Mouse (Mus musculus): ENCODE results near the gene Lsamp. TPM values are rescaled to one million over a fixed set of nuclear protein-coding genes. Genes with fewer than 3 reads are reported as not detected.

Gene Lsamp
- polyA plus RNA-seq, 1 experiment: not detected

GRCm38 (mm10) chr16:42168292-42168691 lies 2184.1 kb downstream of the Lsamp start:
- TF ChIP-seq GATA1 (IDR thresholded peaks at IDR 0.05; ENCODE audit: low read length): no peak

DNA sequence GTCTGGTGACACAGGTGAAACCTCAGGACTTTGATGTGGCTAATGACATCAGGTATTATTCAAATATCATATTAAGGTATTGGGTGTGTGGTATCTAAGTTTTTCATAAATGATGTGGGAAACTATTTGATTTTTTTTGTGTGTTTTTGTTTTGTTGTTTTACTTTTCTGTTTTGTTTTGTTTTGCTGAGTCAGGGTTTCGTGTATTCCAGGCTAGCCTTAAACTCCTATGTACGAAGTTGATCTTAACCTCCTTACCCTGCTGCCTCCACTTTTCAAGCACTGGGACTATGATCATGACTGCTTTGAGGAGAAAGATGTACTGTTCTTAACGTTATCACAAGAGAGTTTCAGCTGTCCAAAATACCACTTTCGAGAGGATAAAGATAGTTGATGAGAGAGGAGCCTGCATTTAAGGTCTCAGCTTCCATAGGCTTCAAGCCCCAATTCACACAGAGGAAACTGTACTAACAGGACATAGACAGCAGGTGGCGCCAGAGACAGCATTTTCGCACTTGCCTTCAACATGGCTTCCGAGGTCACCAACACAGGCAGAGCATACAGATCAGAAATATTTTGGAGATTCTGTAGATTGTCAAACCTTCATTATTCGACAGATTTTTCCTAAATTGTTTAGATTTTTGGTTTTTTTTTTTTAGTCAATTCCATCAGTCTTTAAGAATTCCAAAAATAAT lies 2185.4 kb downstream of the Lsamp start:
- no peak for TF ChIP-seq GATA1 (IDR thresholded peaks at IDR 0.05; ENCODE audit: low read length)

- TF ChIP-seq GATA1 (IDR thresholded peaks at IDR 0.05; ENCODE audit: low read length): no peak
Observed at GRCm38 (mm10) chr16:42172476-42172875, 2188.3 kb downstream of the Lsamp start.

GRCm38 (mm10) chr16:42178866-42179265 lies 2194.7 kb downstream of the Lsamp start:
- TF ChIP-seq GATA1 (IDR thresholded peaks at IDR 0.05; ENCODE audit: low read length): no peak

DNA sequence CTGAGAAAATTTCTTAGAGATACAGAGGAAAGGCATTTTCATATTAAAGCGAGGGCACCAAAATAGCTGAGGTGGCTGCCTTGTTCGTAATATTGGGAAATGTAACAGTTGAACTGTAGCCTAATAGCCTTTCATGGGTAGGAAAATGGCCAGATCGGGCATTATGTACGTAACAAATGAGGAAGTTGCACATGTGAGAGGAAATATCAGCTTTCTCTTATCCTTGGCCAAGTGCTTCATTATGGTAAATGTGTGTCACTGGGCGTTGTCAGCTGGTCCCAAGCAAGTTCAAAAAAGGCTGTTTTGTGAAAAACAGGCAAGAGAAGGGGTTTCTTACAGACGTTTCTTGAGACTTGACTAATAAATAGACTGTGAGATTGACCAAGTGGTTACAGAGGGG lies 2195.9 kb downstream of the Lsamp start:
- no peak for TF ChIP-seq GATA1 (IDR thresholded peaks at IDR 0.05; ENCODE audit: low read length)

DNA sequence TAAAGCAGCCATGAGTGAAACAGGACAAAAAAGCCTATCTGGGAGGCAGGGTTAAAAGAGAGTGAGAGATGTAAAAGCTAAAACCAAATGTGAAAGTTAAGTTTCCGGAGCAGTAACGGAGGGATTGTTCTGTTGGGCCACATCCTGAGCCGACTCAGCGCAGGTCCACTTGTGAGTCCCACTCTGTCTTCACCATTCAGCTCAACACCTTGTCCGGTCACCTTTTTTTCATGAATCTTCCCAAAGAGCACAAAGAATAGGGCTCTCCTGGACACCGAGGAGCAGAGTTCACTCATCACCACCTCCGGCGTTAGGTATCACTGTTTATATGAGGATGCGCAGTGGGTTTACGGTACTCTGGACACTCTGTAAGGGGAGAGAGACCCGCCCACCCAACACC lies 2196.3 kb downstream of the Lsamp start:
- no peak for TF ChIP-seq GATA1 (IDR thresholded peaks at IDR 0.05; ENCODE audit: low read length)

GRCm38 (mm10) chr16:42189431-42190081 lies 2205.4 kb downstream of the Lsamp start:
- TF ChIP-seq GATA1 (IDR thresholded peaks at IDR 0.05; ENCODE audit: low read length): no peak

DNA sequence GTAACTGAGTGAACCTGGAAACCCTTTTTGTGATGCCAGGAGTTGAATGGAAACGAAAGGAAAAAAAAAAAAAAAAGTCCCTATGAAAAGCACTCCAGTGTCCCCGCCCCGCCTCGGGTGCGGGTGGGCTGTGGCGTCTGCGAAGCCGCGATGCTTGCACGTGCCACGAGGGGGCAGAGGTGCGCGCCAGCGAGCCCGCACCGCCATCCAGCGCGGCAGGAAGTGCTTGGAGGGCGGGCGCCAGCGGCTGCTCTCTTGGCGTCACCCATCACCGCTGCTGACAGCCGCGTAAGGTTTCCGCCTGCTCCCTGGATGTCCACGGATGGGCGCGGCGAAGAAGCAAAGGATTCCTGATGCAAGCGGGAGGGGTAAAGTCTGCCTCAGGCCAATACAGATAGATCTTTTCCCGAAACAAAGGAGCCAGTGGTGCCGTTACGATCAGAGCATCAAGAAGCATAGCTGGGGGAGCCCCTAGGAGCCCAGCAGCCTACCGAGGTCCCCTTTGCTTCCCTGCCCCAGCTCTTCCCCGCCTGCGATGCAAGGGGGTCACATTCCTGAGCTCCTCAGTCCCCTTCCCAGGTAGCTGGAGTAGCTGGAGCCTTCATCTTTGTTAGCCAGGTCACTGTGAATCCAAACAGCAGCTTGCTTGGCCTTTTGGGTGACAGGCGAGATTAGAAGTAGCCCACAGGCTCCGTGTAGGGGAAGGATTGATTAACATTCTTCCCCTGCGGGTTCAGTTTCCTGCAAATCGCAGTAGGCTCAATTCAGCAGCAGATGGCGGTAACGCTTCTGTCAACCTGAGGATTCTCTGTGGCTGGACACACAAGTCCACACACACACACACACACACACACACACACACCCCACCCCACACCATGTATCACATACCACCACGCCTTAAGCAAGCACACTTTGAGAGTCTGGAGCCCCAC lies 2206.2 kb downstream of the Lsamp start:
- TF ChIP-seq GATA1 (IDR thresholded peaks at IDR 0.05; ENCODE audit: low read length): no peak
